Mouse (Mus musculus): ENCODE results near the gene Ncbp2. TPM values are rescaled to one million over a fixed set of nuclear protein-coding genes. Genes with fewer than 3 reads are reported as not detected.
"Not testable (repeated sequence)": the region's sequence is repeated elsewhere in the genome, so short reads cannot be mapped to it uniquely, and the experiment has no call there.

The Ncbp2 gene
- polyA plus RNA-seq, 1 experiment from 2014 or later = 80.6 TPM

DNA sequence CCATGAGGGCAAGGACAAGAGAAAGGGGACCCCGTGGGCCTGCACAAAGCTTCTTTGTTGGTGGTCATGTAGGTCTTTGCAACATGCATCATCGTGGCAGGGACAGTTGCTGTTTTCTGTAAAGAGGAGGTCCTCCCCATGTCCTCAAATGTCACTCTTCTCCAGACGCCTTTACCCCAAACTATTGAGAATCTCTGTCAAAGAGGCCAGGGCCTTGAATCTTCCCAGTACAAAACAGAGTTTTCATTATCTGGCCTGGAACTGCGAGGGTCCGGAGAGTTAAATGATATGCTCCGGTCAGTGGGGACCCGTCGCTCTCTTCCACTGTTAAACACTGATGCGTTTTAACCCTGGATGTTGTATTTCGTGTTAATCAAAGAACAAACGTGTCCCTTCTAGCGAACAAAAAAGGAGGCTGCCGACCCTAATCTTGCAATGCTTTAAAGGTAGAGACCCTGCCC lies 13.7 kb upstream of the Ncbp2 start:
- no peak for DNase-seq (ENCODE audit: low spot score)

- DNase-seq (ENCODE audit: low spot score) = peak; percentile 20
Measured at GRCm38 (mm10) chr16:31935091-31935979, 13.0 kb upstream of the Ncbp2 start.

DNA sequence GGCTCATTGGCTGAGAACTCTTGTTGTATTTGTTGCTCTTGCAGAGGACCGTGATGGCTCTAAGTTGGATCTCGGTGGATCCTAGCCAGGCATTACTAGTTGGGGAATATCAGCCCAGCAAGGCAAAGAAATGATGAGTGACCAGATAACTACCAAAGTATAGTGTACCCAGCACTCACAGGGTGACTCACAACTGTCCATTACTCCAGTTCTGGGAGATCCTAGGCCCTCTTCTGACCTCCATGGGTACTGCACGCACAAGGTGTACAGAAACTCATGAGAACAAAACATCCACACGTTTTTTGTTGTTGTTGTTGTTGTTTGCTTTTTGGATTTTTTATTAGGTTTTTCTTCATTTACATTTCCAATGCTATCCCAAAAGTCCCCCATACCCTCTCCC lies 11.7 kb upstream of the Ncbp2 start:
- DNase-seq (ENCODE audit: low spot score) = no peak

DNA sequence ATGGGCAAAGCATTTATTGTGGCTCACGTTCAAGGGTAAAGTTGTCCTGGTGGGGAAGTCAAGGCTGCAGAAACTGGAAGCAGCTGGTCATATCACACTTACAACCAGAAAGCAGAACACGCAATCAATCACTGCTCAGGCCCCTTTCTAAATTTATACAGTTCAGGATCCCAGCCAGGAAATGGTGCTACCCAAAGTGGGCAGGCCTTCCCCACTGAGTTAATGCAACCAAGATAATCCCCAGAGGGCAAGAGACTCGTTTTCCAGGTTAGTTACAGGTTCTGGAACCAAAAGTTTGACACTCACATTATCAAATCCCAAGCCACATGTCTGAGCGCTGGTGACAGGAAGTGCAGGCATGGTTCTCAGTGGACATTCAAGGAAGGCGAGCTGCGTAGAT lies 9.5 kb upstream of the Ncbp2 start:
- no peak for DNase-seq (ENCODE audit: low spot score)

DNA sequence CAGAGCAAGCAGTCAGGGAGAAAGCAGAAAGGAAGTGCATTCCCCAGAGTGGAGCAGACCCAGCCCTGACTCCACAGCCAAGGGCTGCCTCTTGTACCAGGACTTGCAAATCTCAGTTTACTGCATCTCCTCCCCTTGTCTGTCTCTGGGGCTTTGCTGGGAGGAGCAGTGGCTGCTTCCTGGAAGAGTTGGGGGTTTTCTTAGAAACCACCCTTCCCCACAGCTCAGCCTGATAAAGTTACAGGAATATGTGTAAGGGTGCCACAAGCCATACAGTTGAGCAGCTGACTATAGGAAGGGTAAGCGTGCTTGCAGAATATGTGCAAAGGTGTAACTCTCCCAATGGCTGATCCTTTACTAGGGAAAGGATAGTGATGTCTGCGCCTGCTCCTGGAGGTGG lies 7.7 kb upstream of the Ncbp2 start:
- DNase-seq (ENCODE audit: low spot score) = no peak

- DNase-seq (ENCODE audit: low spot score) = peak; percentile 78
Measured at GRCm38 (mm10) chr16:31943980-31944379, 4.3 kb upstream of the Ncbp2 start.

DNA sequence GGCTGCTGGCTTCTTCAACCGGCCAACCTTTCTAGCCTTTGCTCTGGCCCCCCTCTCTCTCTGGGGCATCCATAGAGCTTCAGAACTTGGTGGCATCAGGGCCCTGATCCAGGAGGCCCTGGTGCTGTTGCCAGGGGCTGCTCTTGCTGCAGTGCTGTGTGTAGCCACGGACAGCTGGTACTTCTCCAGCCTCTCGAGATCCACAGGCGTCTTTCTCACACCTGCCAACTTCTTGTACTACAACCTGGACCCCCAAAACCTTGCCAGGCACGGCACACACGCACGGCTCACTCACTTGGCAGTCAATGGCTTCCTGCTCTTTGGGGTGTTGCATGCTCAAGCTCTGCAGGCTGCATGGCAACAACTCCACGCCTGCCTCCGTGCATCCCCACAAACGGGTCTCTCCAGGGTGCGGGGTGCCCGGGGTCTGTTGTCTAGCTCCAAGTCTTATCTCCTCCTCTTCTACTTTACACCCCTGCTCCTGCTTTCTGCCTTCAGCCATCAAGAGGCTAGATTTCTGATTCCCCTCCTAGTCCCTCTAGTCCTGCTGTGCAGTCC lies 3.5 kb upstream of the Ncbp2 start:
- no peak for DNase-seq (ENCODE audit: low spot score)

GRCm38 (mm10) chr16:31945372-31945771 lies 2.9 kb upstream of the Ncbp2 start:
- DNase-seq (ENCODE audit: low spot score) = no peak

GRCm38 (mm10) chr16:31945986-31946385 lies 2.3 kb upstream of the Ncbp2 start:
- not testable (repeated sequence) for DNase-seq (ENCODE audit: low spot score)

DNA sequence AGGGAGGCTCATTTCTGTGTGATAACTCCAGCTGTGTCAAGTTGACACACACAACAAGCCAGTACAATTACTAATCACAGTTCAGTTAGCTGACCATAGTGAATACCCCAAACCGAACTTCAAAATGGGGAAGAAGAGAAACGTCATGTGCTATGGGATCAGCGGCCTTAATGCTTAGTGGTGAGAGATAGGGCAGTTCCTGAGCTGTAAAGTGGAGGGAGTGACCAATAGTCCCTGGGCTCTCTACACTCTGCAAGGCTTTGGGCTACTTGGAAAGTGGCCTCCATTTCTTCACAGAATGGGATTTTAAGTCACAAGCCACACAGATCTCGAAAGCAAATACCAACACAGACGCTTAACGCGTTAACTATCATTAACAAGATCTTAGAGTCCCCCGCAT lies 980 bp upstream of the Ncbp2 start:
- DNase-seq (ENCODE audit: low spot score) = no peak

DNA sequence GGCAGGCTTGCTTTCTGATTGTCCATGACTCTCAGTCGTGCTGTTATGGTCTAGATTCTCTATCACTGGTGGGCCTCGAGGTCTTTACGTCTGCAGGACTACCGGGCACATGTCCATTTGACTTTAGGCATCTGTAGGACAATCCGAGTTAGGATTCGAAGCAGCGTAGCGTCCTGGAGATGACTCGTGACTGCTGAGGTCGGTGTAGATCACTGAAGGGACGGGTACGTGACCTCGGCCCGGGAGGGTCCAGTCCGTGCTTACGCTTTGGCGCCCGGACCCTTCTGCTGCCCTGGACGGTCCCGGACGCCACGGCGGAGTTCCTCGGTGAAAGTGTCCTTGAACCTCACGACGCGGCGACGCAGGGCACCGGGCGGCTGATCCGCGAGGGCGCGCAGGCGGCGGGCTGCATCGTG lies 404 bp upstream of the Ncbp2 start:
- no peak for DNase-seq (ENCODE audit: low spot score)

GRCm38 (mm10) chr16:31963224-31963623 lies 14.9 kb downstream of the Ncbp2 start:
- DNase-seq (ENCODE audit: low spot score) = no peak

- DNase-seq (ENCODE audit: low spot score) = no peak
Measured at GRCm38 (mm10) chr16:31975258-31975657, 26.9 kb downstream of the Ncbp2 start.

DNA sequence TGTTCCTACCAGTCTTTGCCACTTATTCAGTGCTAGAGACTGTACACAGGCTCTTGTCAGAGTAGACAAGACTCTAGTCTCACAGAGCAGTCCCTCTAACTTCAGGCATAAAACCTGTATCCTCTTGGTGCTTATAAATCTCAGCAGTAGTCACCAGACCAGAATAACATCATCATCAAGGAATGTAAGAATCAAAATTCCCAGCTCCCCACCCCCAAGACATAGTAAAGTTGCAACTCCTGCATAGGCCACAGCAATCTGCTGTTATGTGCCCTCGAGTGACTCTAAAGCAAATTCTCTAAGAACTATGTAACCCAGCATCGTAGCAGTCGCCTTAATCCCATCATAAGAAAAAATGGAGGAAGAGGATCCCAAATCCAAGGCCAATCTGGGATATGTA lies 31.2 kb downstream of the Ncbp2 start:
- no peak for DNase-seq (ENCODE audit: low spot score)

GRCm38 (mm10) chr16:31980946-31981345 lies 32.6 kb downstream of the Ncbp2 start:
- no peak for DNase-seq (ENCODE audit: low spot score)

GRCm38 (mm10) chr16:31992039-31992438 lies 43.7 kb downstream of the Ncbp2 start:
- DNase-seq (ENCODE audit: low spot score) = no peak

DNA sequence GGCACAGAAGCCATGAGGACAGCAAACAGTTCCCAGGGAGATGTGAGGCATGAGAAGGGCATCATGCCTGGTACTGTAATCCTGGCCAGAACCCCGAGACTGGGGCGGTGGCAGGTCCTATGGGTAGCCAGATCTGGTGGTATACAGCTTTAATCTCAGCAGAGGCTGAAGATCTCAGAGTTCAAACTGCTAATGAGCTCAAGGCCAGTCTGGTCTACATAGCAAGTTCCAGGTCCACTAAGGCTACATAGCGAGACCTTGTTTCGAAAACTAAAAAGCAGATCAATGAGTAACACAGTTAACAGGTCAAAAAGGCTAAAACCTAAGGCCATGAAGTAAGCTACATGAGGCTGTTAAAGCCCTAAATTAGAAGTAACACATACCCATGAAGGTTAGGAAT lies 44.9 kb downstream of the Ncbp2 start:
- no peak for DNase-seq (ENCODE audit: low spot score)

DNA sequence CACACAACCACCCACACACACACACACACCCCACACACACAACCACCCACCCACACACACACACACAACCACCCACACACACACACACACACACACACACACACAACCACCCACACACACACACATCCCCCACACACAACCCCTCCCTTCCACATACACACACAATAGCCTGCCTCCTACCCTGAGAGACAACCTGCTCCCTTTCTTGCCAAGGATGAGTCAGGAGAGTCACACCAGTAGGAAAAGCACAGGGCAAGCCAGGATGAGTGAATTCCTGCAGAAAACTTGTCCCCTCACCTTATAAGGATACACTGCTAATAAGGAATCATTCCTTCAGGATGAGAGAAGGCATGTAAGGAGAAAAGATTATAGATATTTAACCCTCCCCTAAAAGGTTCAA lies 45.6 kb downstream of the Ncbp2 start:
- DNase-seq (ENCODE audit: low spot score) = no peak

DNA sequence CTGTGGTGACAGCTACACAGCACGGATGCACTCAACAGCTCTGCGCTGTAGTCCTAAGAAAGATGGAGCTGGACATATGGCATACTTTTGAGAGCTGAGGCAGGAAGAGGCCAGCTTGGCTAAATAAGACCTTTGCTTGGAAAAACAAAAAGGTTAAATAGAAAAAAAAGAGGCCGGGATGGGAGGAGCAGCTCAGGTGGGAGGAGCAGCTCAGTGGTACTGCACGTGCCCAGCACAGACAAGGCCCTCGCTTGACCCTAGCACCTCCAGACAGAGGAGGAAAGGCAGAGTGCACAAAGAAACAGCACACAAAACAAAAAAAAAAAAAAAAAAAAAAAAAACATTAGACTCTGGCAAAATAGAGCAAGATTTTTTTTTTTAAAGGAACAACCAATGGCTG lies 48.1 kb downstream of the Ncbp2 start:
- no peak for DNase-seq (ENCODE audit: low spot score)

- DNase-seq (ENCODE audit: low spot score) = peak; percentile 90
Measured at GRCm38 (mm10) chr16:32002509-32003477, 54.5 kb downstream of the Ncbp2 start, which contains the start of gene Senp5. TSS of gene Senp5 (minus strand) at chr16:32003287.

GRCm38 (mm10) chr16:32004731-32005130 lies 56.4 kb downstream of the Ncbp2 start:
- no peak for DNase-seq (ENCODE audit: low spot score)
